Comparison of ENCODE assay signal across 10 mouse cellular contexts in genomic region chr12:17505620-17506074, GRCm38 (mm10). TPM values are rescaled to one million over a fixed set of nuclear protein-coding genes. Genes with fewer than 3 reads are reported as not detected.
DNase-seq lines count a peak whose midpoint lies in the region; ATAC-seq and TF ChIP-seq lines count a peak whose summit lies in the region.
"Had no signal": no experiment of that assay in that cellular context is flagged by ENCODE, and none has a peak within 500 bp of the region (broad histone marks: within the 10 kb centered on the region; RNA-seq: fewer than 3 reads in every experiment).

No protein-coding gene starts in this region.

- H3K36me3 ChIP-seq in stomach, embryonic 14.5 days (ENCODE audit: control insufficient read depth, insufficient read depth, low read length), result no peaks in the 10 kb centered on the region
- H3K36me3 ChIP-seq in stomach, postnatal 0 days (ENCODE audit: control insufficient read depth, insufficient read depth, low read length), result no peaks in the 10 kb centered on the region
- no peaks in the 10 kb centered on the region for H3K36me3 ChIP-seq in midbrain, embryonic 13.5 days
- H3K36me3 ChIP-seq: heart, embryonic 15.5 days had no signal

- no peak for TF ChIP-seq EP300 in stomach, postnatal 0 days (optimal IDR thresholded peaks at IDR 0.05)

- H3K27me3 ChIP-seq in stomach, embryonic 14.5 days (ENCODE audit: control insufficient read depth, insufficient read depth, low read length), result no peaks in the 10 kb centered on the region
- no peaks in the 10 kb centered on the region for H3K27me3 ChIP-seq in stomach, postnatal 0 days (ENCODE audit: control insufficient read depth, insufficient read depth, low read length)
- no peaks in the 10 kb centered on the region for H3K27me3 ChIP-seq in midbrain, embryonic 13.5 days

- H3K4me3 ChIP-seq in stomach, embryonic 14.5 days (ENCODE audit: low read depth, low read length), result no peak overlapping the region
- no peak overlapping the region for H3K4me3 ChIP-seq in stomach, postnatal 0 days (ENCODE audit: low read depth, low read length)
- no peak overlapping the region for H3K4me3 ChIP-seq in midbrain, embryonic 13.5 days (replicated peaks)
- H3K4me3 ChIP-seq: heart, embryonic 15.5 days had no signal

- H3K9ac ChIP-seq in stomach, embryonic 14.5 days (replicated peaks; ENCODE audit: low read depth, low read length), result no peak overlapping the region
- no peak overlapping the region for H3K9ac ChIP-seq in stomach, postnatal 0 days (ENCODE audit: low read length)
- H3K9ac ChIP-seq in midbrain, embryonic 13.5 days (replicated peaks), result no peak overlapping the region
- H3K9ac ChIP-seq: heart, embryonic 15.5 days had no signal

- no peak for TF ChIP-seq CTCF in stomach, postnatal 0 days (IDR thresholded peaks at IDR 0.05; ENCODE audit: low read depth)

- ATAC-seq in stomach, embryonic 14.5 days (ENCODE audit: insufficient number of reproducible peaks, insufficient read depth, low FRiP score, low read depth), result peak; percentile 38; the same call in 1 of the 2 replicates
- no peak for ATAC-seq in stomach, postnatal 0 days (ENCODE audit: low FRiP score, low TSS enrichment)
- peak; percentile 49 for ATAC-seq in inflammation-experienced regulatory T-cells, adult 6 months
- ATAC-seq in midbrain, embryonic 13.5 days, result 0 out of 2 replicates have a peak, but pooled peaks have one; percentile 30

- no peaks in the 10 kb centered on the region for H3K9me3 ChIP-seq in stomach, embryonic 14.5 days (ENCODE audit: control insufficient read depth, low read depth, low read length)
- H3K9me3 ChIP-seq in stomach, postnatal 0 days (ENCODE audit: control insufficient read depth, low read length), result no peaks in the 10 kb centered on the region
- no peaks in the 10 kb centered on the region for H3K9me3 ChIP-seq in midbrain, embryonic 13.5 days
- H3K9me3 ChIP-seq: heart, embryonic 15.5 days had no signal

- DNase-seq in stomach, postnatal 0 days (ENCODE audit: low spot score), result no peak
- DNase-seq in thymus, postnatal 4 days, result peak; percentile 65
- DNase-seq in right cerebral cortex, postnatal 25 days, result no peak
- no peak for DNase-seq in layer of hippocampus, adult 18-20 months (ENCODE audit: low spot score in 2 of 2)
- DNase-seq in ovary, postnatal 14 days (ENCODE audit: low spot score), result no peak
- DNase-seq: right cerebral cortex, postnatal 4 days had no signal

- H3K4me2 ChIP-seq in stomach, embryonic 14.5 days (replicated peaks; ENCODE audit: low read depth, low read length), result no peak overlapping the region
- no peak overlapping the region for H3K4me2 ChIP-seq in stomach, postnatal 0 days (replicated peaks; ENCODE audit: low read depth)
- H3K4me2 ChIP-seq in midbrain, embryonic 13.5 days (replicated peaks), result no peak overlapping the region
- H3K4me2 ChIP-seq: heart, embryonic 15.5 days had no signal

- whole genome bisulfite sequencing in stomach, embryonic 14.5 days, result 50% methylated on average over 2 of the region's 2 CpGs
- WGBS in stomach, postnatal 0 days, result 44% methylated on average over 2 of the region's 2 CpGs
- WGBS in midbrain, embryonic 13.5 days, result 21% methylated on average over 2 of the region's 2 CpGs

- H3K4me1 ChIP-seq in stomach, embryonic 14.5 days (ENCODE audit: control insufficient read depth, insufficient read depth, low read length), result no peaks in the 10 kb centered on the region
- no peaks in the 10 kb centered on the region for H3K4me1 ChIP-seq in stomach, postnatal 0 days (replicated peaks; ENCODE audit: control insufficient read depth, insufficient read depth)
- peaks cover 4% of the 10 kb centered on the region; the same call in 1 of the 2 replicates for H3K4me1 ChIP-seq in midbrain, embryonic 13.5 days (replicated peaks)

- H3K27ac ChIP-seq in stomach, embryonic 14.5 days (ENCODE audit: low read length), result no peak overlapping the region
- H3K27ac ChIP-seq in stomach, postnatal 0 days (replicated peaks), result no peak overlapping the region
- H3K27ac ChIP-seq in midbrain, embryonic 13.5 days, result no peak overlapping the region
- H3K27ac ChIP-seq: heart, embryonic 15.5 days had no signal

RNA-seq across cellular contexts. Expression of gene Odc1, which starts 38.9 kb away (rescaled TPM):
- polyA plus RNA-seq in stomach, embryonic 14.5 days (2014; fragmentation: Nextera tagmentation; extraction: Ambion mirVana), result 160 and 186 TPM in 2 replicates
- 67.7 and 70.4 TPM in 2 replicates for polyA plus RNA-seq in stomach, postnatal 0 days (2015; fragmentation: Nextera tagmentation; extraction: Ambion mirVana)
- 10 to 100 TPM; 15.3 to 37.6 (median 24.0) TPM for polyA plus RNA-seq in inflammation-experienced regulatory T-cells, adult 6 months (2017; shearing (Covaris generic))
- 185 and 189 TPM in 2 replicates for polyA plus RNA-seq in midbrain, embryonic 13.5 days (2015; fragmentation: Nextera tagmentation; extraction: Ambion mirVana)
- 10 to 100 TPM; 69.0 to 75.1 TPM for total RNA-seq in layer of hippocampus, adult 18-20 months (2021)
